Mouse (Mus musculus): ENCODE results near the gene Smpd2.

DNA sequence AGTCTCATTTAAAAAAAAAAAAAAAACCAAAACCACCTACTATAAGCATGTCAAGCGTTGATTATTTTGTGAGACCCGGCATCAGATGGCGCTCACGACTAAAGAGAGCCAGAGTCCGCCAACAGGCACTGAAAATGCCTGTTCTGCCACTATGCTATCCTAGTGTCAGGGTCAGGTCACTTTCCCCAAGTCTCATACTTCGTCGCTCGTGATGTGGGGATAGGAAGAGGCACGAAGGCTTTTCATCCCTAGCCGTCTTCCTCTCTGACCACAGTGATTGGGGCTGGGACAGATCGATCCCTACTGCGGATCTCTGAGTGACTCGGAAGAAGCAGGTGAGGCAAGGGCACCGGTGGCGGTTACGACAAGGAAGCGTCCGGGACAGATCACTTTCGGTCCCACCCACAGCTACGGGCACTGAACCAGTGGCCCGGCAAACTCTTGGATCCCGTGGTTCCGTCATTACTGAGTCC is 28.4 kb upstream of the Smpd2 start:
- TF ChIP-seq CTCF (IDR thresholded peaks at IDR 0.05; ENCODE audit: extremely low read depth, insufficient read length, insufficient replicate concordance, low read depth, low read length) (peak; percentile 79; the same call in 1 of the 2 replicates), POLR2A (IDR thresholded peaks at IDR 0.05; ENCODE audit: low read depth, low read length) (no peak)
